Mouse (Mus musculus) right cerebral cortex, postnatal 4 days (tissue): ENCODE results near the gene Rtkn2.
A peak's percentile ranks its signal among the peaks of the same experiment; 100 is the strongest.

ENCODE experiments used
- DNase-seq: peaks from one replicate; pipeline ENCODE4 v3.0.0-alpha.2; 2022

Rtkn2 gene

GRCm38 (mm10) chr10:67998116-67998635 lies 18.8 kb downstream of the Rtkn2 start:
- DNase-seq: peak; percentile 84

GRCm38 (mm10) chr10:67999170-67999569 lies 19.8 kb downstream of the Rtkn2 start:
- no peak for DNase-seq

GRCm38 (mm10) chr10:68001456-68001855 lies 22.1 kb downstream of the Rtkn2 start:
- no peak for DNase-seq

GRCm38 (mm10) chr10:68003651-68004422 lies 24.5 kb downstream of the Rtkn2 start:
- DNase-seq: no peak

- no peak for DNase-seq
Observed at GRCm38 (mm10) chr10:68005404-68005803, 26.0 kb downstream of the Rtkn2 start.

- DNase-seq: no peak
Observed at GRCm38 (mm10) chr10:68006491-68006890, 27.1 kb downstream of the Rtkn2 start.

- no peak for DNase-seq
Observed at GRCm38 (mm10) chr10:68007103-68007502, 27.7 kb downstream of the Rtkn2 start.

- no peak for DNase-seq
Observed at GRCm38 (mm10) chr10:68008198-68008955, 29.0 kb downstream of the Rtkn2 start.

GRCm38 (mm10) chr10:68009301-68009700 lies 29.9 kb downstream of the Rtkn2 start:
- DNase-seq: no peak

- DNase-seq: no peak
Observed at GRCm38 (mm10) chr10:68009867-68010266, 30.5 kb downstream of the Rtkn2 start.

- DNase-seq: no peak
Observed at GRCm38 (mm10) chr10:68013137-68013536, 33.8 kb downstream of the Rtkn2 start.

GRCm38 (mm10) chr10:68020755-68021154 lies 41.4 kb downstream of the Rtkn2 start:
- DNase-seq: no peak

GRCm38 (mm10) chr10:68025660-68026059 lies 46.3 kb downstream of the Rtkn2 start:
- no peak for DNase-seq

- DNase-seq: no peak
Observed at GRCm38 (mm10) chr10:68028327-68029080, 49.1 kb downstream of the Rtkn2 start.

GRCm38 (mm10) chr10:68029081-68029626 lies 49.8 kb downstream of the Rtkn2 start:
- no peak for DNase-seq

GRCm38 (mm10) chr10:68030027-68030426 lies 50.7 kb downstream of the Rtkn2 start:
- no peak for DNase-seq

- no peak for DNase-seq
Observed at GRCm38 (mm10) chr10:68035707-68036367, 56.5 kb downstream of the Rtkn2 start.

- no peak for DNase-seq
Observed at GRCm38 (mm10) chr10:68036368-68036980, 57.1 kb downstream of the Rtkn2 start.

- no peak for DNase-seq
Observed at GRCm38 (mm10) chr10:68038997-68039624, 59.7 kb downstream of the Rtkn2 start.

- DNase-seq: no peak
Observed at GRCm38 (mm10) chr10:68039641-68040205, 60.4 kb downstream of the Rtkn2 start.

- no peak for DNase-seq
Observed at GRCm38 (mm10) chr10:68040394-68040793, 61.0 kb downstream of the Rtkn2 start.
